Mouse (Mus musculus): ENCODE measurements around the gene Cabp1.

DNA sequence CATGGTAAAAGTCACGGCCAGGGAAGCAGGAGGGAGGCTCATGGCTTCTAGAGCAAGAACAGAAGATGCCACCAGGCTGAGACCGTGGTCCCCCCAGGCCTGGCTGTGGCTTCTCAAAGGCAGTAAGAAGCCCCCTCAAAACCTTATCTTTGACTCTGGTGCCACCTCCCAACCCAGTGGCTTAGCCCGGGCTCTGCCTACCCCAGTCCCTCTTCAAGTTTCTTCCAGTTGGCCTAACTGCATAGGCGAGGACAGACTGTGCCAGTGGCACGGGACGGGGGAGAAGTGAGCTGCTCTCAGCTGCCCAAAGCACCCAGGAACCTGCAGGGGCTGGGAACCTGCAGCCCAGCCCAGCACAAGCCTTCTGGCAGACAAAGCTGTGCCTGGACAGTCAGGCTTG, 69.5 kb downstream of the Cabp1 start:
- no peak for TF ChIP-seq CTCF (conservative IDR thresholded peaks at IDR 0.05; ENCODE audit: low read length)
- no peak for TF ChIP-seq NANOG (IDR thresholded peaks at IDR 0.05; ENCODE audit: borderline replicate concordance, low read length)
- no peak for TF ChIP-seq POU5F1 (IDR thresholded peaks at IDR 0.05; ENCODE audit: borderline replicate concordance, low read length)

Measured in E14TG2a.4 (cell line).